Mouse (Mus musculus): ENCODE measurements around the gene Foxred2. TPM values are rescaled to one million over a fixed set of nuclear protein-coding genes. Genes with fewer than 3 reads are reported as not detected.

Gene Foxred2
- polyA plus RNA-seq, 1 experiment from 2014 or later, result 9.1 TPM

- no peak overlapping the region for H3K9ac ChIP-seq (ENCODE audit: low read length)
- H3K4me3 ChIP-seq (ENCODE audit: low read depth, low read length), result no peak overlapping the region
- ATAC-seq (replicated peaks; ENCODE audit: low FRiP score) (no peak), DNase-seq (ENCODE audit: low spot score) (no peak)
- 87% methylated on average over 10 of the region's 10 CpGs for WGBS
- no peaks in the 10 kb centered on the region for H3K9me3 ChIP-seq (ENCODE audit: control insufficient read depth, low read length)
- H3K4me1 ChIP-seq (replicated peaks; ENCODE audit: control insufficient read depth, insufficient read depth, low read length), result no peaks in the 10 kb centered on the region
- no peaks in the 10 kb centered on the region for H3K27me3 ChIP-seq (ENCODE audit: control insufficient read depth, insufficient read depth, low read length)
- H3K27ac ChIP-seq (ENCODE audit: low read depth, low read length), result no peak overlapping the region
- H3K36me3 ChIP-seq (ENCODE audit: control insufficient read depth, insufficient read depth, low read length), result no peaks in the 10 kb centered on the region
- no peak overlapping the region for H3K4me2 ChIP-seq (ENCODE audit: low read depth, low read length, severe bottlenecking)
These were observed 64.1 kb downstream of the Foxred2 start for GRCm38 (mm10) chr15:77892420-77892819.

- H3K4me3 ChIP-seq (ENCODE audit: low read depth, low read length), result no peak overlapping the region
- H3K9ac ChIP-seq (ENCODE audit: low read length), result no peak overlapping the region
- no peak overlapping the region for H3K4me2 ChIP-seq (ENCODE audit: low read depth, low read length, severe bottlenecking)
- WGBS, result 88% methylated on average over 8 of the region's 8 CpGs
- no peaks in the 10 kb centered on the region for H3K36me3 ChIP-seq (ENCODE audit: control insufficient read depth, insufficient read depth, low read length)
- no peaks in the 10 kb centered on the region for H3K9me3 ChIP-seq (ENCODE audit: control insufficient read depth, low read length)
- H3K4me1 ChIP-seq (replicated peaks; ENCODE audit: control insufficient read depth, insufficient read depth, low read length), result no peaks in the 10 kb centered on the region
- DNase-seq (ENCODE audit: low spot score), result no peak
- ATAC-seq (replicated peaks; ENCODE audit: low FRiP score), result no peak
- no peak overlapping the region for H3K27ac ChIP-seq (ENCODE audit: low read depth, low read length)
- no peaks in the 10 kb centered on the region for H3K27me3 ChIP-seq (ENCODE audit: control insufficient read depth, insufficient read depth, low read length)
These were observed 64.8 kb downstream of the Foxred2 start for GRCm38 (mm10) chr15:77891766-77892165.

Other genes with a start within 250 kb of the Foxred2 start
- not detected in 2 replicates for gene Apol9b, start 227.7 kb downstream of the Foxred2 start, polyA plus RNA-seq (2014; fragmentation: Nextera tagmentation; extraction: Ambion mirVana)
- 0.16 and 0.21 TPM in 2 replicates for gene Apol8, start 199.7 kb downstream of the Foxred2 start, polyA plus RNA-seq (2014; fragmentation: Nextera tagmentation; extraction: Ambion mirVana)
- gene Myh9, start 114.5 kb downstream of the Foxred2 start, polyA plus RNA-seq (2014; fragmentation: Nextera tagmentation; extraction: Ambion mirVana), result 32.0 and 37.4 TPM in 2 replicates
- 232 and 267 TPM in 2 replicates for gene Txn2, start 27.7 kb downstream of the Foxred2 start, polyA plus RNA-seq (2014; fragmentation: Nextera tagmentation; extraction: Ambion mirVana)
- gene Eif3d, start 14.1 kb upstream of the Foxred2 start, polyA plus RNA-seq (2014; fragmentation: Nextera tagmentation; extraction: Ambion mirVana), result 243 and 275 TPM in 2 replicates
- gene Cacng2, start 163.3 kb upstream of the Foxred2 start, polyA plus RNA-seq (2014; fragmentation: Nextera tagmentation; extraction: Ambion mirVana), result 0.56 and 0.75 TPM in 2 replicates
- gene Ift27, start 217.4 kb upstream of the Foxred2 start, polyA plus RNA-seq (2014; fragmentation: Nextera tagmentation; extraction: Ambion mirVana), result 142 and 145 TPM in 2 replicates
- not detected in 2 replicates for gene Pvalb, start 249.7 kb upstream of the Foxred2 start, polyA plus RNA-seq (2014; fragmentation: Nextera tagmentation; extraction: Ambion mirVana)